Mouse (Mus musculus): ENCODE results near the gene Smagp.

The Smagp gene

DNA sequence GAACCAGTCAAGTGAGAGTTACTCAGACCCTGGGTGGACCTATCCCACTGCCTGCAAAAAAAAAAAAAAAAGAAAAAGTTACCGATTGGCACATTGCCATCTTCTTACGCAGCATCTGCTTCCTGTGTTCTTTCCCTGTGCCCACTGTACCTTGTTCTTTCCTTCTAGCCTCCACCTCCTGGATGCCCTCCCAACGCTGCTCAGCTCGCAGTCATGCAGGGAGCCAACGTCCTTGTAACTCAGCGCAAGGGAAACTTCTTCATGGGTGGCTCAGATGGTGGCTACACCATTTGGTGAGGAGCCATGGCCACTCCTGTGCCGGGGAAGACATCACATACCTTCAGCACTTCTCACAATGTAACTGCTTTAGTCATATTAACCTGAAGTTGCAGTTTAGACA, 17.5 kb downstream of the Smagp start:
- no peak for TF ChIP-seq GATA4 (IDR thresholded peaks at IDR 0.05; ENCODE audit: insufficient replicate concordance, low read length)

DNA sequence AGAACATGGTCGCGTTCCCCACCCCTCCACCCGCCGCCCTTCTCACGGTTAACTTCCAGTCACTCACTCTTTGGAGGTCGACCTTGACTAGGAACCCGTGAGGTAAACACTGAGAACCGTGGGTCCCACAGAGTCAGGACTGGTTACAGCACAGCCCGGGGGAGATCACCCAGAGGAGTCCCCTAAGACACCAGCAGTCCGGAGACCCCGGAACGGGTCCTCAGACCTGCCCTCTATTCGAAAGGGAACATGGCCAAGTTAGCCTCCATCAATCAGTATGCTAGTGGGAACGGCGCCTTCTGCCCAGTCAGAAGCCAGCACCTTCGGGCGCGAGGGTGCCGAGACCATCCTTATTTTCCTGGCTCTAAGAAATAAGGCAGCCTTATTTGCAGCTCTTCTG, 20.5 kb downstream of the Smagp start:
- TF ChIP-seq GATA4 (IDR thresholded peaks at IDR 0.05; ENCODE audit: insufficient replicate concordance, low read length): no peak

DNA sequence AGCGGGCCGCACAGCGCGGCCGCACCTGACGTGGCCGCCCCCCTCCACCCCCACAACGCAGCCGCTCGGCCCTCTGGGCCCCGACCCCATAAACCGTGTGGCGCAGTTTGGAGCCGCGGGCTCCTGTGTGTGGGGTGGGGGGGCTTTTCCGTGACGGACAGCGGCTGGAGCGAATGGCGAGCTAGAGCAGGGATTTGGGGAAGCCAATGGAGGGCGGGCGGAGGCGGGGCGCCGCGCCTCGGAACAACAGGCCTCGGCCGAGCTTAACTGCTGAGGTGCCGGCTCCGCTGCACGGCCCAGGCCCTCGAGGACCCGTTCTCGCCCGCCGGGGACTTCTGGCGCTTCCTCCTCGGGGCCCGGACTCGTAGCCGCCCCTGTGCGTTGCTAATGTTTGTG, 20.9 kb downstream of the Smagp start:
- TF ChIP-seq GATA4 (IDR thresholded peaks at IDR 0.05; ENCODE audit: insufficient replicate concordance, low read length): no peak

DNA sequence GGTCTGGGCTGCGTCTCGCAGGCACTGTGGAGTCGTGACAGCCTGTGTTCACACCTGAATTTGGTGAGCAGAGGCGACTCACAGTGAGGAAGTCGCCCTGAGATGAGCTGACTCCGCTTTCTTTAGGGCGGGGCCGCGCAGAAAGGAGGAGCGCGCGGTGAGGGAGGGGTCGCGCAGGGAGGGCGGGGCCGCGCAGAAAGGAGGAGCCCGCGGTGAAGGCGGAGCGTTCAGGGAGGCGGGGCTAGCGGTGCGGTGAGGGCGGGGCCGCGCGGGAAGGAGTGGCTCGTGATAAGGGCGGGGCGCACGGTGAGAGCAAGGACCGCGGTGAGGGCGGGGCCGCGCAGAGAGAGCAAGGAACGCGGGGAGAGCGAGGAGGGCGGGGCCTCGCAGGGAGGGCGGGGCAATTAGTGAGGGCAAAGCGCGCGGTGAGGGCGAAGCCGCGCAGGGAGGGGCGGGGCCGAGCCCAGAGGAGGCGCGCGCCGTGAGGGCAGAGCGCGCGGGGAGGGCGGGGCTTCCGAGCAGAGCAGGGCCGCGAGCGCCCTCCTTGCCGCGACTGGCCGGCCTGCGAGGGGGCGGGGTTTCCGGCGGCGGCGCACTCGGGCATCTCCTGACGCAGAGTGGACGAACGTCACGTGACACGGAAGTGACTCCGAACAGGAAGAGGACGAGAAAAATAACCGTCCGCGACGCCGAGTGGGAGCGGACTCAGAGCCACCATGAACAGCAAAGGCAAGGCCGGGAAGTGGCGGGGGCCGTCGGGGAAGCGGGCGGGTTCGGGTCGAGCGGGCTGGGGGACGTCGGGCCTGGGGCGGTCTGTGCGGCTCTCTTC, 21.5 kb downstream of the Smagp start, which contains the start of gene Dazap2:
Gene Dazap2 (plus strand): TSS at position 354 of the 829 bp plus-strand sequence.
- TF ChIP-seq GATA4 (IDR thresholded peaks at IDR 0.05; ENCODE audit: insufficient replicate concordance, low read length): no peak

DNA sequence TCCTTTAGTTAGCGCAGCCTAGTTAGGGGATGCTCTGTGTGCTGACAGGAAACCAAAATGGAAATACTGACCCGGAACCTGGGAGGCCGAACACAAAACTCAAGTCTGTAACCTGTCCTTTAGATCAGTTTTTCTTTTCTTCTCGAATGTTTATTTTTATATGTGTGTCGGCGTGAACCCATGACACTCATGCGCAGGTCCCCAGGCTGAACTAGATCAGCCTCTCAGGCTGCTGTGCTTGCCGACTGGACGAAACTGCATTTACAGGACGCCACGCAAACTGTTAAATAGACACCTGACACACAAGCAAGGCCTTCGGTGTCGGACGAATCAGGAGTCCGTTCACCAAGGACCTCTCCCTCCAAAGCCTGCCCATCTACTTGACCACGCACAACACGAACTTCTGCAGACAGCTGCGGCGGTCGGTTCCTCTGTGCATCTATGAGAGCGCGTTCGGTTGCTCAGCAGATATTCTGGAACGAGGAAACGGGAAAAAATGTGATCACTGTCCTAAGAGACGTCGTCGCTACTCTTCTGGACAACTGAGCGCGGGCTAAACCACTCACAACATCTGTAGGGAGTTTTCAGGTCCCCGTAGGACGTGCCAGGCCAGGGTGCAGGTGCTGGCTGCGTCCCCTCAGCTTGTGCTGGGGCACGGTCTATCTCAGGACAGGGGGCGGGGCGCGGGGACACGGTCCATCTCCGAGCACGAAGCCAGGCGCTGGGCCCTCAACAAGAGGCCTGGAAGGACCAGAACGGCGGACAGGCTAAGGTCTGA, 22.3 kb downstream of the Smagp start:
- TF ChIP-seq GATA4 (IDR thresholded peaks at IDR 0.05; ENCODE audit: insufficient replicate concordance, low read length): no peak

DNA sequence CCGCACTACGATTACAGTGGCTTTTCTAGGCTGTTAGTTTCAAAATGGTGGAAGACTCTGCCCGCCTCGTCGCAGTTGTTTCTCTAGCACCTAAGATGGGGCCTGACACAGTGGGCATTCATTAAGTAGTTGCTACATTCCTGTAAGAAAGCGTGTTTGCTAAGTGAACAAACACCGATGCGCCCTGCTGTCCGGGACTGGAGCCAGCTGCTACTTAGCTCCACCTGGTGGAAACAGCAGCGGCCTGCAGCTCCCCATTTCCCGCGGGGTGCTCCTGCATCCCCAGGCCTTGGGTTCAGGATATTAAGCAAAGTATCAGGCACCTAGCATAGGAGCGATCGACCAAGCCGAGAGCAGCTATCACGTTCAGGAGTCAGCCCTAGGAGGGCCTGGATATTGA, 23.2 kb downstream of the Smagp start:
- TF ChIP-seq GATA4 (IDR thresholded peaks at IDR 0.05; ENCODE audit: insufficient replicate concordance, low read length): no peak

DNA sequence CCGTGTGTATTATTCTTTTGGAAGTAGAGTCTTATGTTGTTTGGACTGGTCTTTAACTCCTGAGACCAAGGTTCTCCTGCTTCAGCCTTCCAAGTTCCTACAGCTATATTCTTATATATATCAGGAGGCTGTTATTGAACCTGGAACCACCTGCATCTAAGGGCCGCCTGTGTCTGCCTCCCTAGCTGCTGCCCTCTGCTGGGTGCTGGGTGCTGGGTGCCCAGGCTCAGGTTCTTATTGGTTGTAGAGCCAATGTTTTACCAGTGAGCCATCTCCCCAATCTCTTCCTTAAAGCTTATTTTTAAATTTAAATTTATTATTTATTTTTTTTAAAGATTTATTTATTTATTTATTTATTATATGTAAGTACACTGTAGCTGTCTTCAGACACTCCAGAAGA, 24.3 kb downstream of the Smagp start:
- no peak for TF ChIP-seq GATA4 (IDR thresholded peaks at IDR 0.05; ENCODE audit: insufficient replicate concordance, low read length)

DNA sequence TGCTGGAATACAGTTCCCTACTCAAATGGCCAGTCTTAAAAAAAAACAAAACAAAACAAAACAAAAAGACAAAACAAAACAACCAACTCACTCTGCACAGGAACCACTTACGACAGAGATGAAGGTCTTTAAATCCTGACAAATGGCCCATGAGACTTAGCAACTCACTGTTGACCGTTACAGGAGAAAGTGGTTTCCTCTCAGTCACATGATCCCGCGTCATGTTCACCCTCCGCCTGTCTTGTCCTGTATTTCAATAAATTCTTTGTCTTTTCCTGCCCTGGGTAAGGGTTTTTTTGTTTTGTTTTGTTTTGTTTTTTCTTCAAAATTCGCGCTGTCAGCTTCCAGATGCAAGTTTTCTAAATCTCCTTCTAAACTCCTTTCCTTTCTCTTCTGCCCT, 24.8 kb downstream of the Smagp start:
- no peak for TF ChIP-seq GATA4 (IDR thresholded peaks at IDR 0.05; ENCODE audit: insufficient replicate concordance, low read length)

DNA sequence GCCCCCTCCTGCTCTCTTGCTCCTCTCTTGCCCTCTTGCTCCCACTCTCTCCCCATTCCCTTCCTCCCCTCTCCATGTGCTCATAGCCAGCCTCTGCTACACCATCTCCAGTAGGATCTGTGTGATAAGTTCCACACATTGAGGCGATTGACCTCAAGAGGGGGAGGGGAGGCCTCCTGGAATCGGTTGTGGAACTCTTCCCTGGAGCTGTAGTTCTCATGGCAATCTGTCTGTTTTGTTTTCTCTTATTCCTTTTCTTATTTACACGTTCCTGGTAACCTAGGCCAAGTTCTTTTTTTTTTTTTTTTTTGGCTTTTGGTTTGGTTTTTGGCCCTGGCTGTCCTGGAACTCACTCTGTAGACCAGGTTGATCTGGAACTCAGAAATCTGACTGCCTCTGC, 35.1 kb downstream of the Smagp start:
- TF ChIP-seq GATA4 (IDR thresholded peaks at IDR 0.05; ENCODE audit: insufficient replicate concordance, low read length): no peak

DNA sequence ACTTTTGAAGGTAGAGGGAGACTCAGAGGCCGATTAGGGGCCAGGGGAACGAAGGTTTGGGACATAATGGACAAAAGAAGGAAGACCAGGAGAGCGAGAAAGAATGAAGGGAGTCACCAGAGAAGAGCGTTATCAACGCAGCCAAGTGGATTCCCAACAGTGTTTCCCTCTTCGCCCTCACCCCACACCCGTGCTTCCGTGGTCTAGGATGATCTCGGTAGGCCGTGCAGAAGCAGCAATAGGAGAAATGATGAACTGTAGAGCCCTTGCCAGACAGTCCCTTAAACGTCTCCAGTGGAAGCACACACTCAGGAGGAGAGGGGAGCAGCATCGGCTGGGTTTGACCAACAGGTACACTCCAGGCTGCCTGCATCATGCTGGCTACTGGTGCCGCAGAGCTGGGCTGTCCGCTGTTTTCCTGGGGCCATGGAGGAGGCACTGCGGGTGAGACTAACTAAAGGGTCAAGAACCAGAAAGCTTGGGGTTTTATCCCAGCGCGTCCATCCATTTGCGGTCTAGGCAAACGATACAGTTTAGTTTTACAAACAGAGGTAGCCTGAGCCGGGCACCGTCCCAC, 36.0 kb downstream of the Smagp start:
- no peak for TF ChIP-seq GATA4 (IDR thresholded peaks at IDR 0.05; ENCODE audit: insufficient replicate concordance, low read length)

DNA sequence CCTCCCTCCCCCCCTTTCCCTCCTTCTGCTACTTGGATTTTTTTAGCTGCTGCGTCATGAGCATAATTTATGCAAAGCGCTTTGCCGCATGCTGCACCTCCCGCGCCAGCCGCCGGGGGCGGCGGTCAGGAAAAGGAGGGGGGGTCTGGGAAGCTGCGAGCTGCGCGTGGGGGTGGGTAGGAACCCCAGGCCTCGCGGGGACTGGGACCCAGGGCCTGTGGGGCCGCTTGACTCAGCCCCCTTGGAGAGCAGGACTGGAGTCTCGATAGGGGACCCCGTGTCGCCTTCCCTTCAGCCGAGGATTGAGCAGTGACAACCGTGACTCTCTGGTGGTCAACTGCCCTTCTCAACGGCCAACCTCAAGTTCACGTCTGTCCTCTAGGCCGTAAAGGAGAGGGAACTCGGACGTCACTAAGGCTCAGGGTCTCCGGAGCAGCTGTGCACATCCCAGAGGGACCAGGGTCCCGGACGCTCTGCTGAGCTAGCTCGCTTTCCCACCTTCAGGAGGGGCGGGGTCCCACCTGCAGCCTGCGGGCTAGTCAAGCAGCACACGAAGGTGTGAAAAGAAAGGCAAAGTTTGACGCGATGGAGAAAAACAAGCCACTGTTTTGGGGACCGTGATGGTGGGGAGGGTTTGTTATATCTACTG, 36.6 kb downstream of the Smagp start:
- no peak for TF ChIP-seq GATA4 (IDR thresholded peaks at IDR 0.05; ENCODE audit: insufficient replicate concordance, low read length)

DNA sequence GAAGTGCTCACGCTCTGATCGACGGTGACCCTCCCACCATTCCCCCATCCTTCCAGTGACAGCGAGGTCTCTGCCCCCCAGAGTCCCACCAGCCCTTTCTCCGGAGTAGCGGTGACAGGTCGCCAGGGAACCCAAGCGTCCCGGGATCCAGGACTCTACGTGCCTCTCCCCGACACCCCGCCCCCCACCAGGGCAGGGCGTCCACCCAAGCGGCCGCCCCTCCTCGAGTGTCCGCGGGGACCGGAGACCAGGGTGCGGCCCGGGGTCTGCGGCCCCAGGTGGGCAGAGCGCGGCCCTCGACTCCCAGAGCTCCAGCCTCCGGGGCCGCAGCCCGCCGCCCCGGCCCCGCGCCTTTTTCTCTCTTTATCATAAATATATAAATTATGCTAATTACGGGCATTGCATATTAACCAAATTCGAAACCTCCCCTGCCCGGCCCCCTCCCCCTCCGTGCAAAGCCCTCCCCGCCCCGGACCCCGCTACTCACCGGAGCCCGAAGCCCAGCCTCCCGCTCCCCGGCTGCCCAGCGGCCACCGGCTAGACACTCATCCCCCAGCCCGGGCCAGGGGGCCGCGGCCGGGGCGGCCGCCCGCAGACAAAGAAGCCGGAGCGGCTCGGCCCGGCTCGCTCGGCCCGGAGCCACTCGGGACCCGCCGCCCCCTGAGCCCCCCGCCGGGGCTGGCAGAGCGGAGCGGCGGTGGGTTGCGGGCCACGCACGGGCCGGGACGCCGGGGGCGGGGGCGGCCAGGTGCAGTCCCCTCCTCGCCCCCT, 37.3 kb downstream of the Smagp start, which contains the start of gene Pou6f1:
Gene Pou6f1 (minus strand): TSS at position 709 of the 771 bp plus-strand sequence.
- no peak for TF ChIP-seq GATA4 (IDR thresholded peaks at IDR 0.05; ENCODE audit: insufficient replicate concordance, low read length)

DNA sequence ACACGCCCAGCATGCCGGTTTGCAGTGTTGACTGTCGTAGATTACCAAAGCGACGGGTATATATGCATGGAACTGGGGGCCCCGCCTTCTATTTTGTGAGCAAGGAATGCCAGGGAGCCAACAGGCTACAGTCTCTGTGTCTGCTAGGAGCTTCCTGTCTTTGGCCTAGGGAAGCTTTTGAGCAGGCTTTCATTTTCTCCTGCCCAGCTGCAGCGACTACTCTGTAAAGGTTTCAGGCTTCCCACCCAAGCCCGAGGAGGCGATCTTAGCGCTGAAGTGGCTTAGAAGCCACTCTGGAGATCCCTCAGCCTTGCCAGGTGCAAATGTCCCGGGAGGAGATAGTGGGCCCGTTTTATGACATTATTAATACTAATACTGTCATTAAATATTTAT, 37.9 kb downstream of the Smagp start:
- TF ChIP-seq GATA4 (IDR thresholded peaks at IDR 0.05; ENCODE audit: insufficient replicate concordance, low read length): no peak

DNA sequence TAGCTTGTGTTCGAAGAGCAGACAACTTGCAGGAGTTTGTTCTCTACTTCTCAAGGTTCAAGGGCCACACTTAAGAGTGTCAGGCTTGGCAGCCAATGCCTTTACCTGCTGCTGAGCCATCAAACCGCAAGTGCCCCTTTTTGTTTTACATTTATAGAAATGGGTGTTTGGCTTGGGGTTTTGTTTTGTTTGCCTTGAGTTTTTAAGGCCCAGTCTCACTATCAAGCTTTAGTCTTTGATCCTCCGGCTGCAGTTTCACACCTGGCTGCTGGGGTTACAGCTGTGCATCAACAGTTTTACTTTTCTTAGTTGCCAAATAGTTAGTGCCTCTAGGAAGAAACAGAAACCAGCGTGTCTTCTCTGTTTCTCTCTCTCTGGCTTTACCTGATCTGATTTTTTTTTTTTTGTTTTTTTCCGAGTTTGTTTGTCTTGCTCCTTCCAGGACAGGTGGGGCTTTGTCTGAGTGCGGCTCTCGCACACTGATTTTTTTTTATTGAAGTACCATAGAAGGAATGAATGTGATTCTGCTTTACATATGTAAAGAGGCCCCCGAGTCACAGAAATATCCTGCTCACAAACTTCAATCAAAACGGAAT, 38.4 kb downstream of the Smagp start:
- no peak for TF ChIP-seq GATA4 (IDR thresholded peaks at IDR 0.05; ENCODE audit: insufficient replicate concordance, low read length)
